Mouse (Mus musculus): ENCODE data around the gene 2200002J24Rik.

DNA sequence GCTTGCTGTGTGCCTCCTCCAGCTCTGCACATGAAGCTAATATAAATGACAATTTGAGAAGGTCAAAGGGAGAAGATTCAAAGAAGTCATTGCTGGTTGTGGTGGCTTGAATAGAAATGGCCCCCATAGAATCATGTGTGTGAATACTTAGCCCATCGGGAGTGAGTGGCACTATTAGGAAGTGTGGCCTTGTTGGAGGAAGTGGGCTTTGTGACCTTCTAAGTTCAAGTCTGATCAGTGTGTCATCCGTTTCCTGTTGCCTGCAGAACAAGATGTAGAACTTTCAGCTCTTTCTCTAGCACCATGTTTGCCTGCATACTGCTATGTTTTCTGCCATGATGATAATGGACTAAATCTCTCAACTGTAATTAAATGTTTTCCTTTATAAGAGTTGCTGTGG, 15.3 kb upstream of the 2200002J24Rik start:
- no peak for TF ChIP-seq GATA1 (IDR thresholded peaks at IDR 0.05; ENCODE audit: borderline replicate concordance, low read length)
- TF ChIP-seq FLI1 (IDR thresholded peaks at IDR 0.05; ENCODE audit: low read length), result no peak
